Mouse (Mus musculus) naive thymus-derived CD4-positive, alpha-beta T cell, adult 2 months (primary cell): ENCODE data around the gene Olfr1255.

Experiments
- DNase-seq: peaks from one replicate; pipeline ENCODE4 v3.0.0-alpha.2; 2011; ENCODE audit warnings: low read depth

The Olfr1255 gene

GRCm38 (mm10) chr2:89811751-89812150, at the start of gene Olfr1255:
TSS of gene Olfr1255 (plus strand) at chr2:89812051.
- no peak for DNase-seq

DNA sequence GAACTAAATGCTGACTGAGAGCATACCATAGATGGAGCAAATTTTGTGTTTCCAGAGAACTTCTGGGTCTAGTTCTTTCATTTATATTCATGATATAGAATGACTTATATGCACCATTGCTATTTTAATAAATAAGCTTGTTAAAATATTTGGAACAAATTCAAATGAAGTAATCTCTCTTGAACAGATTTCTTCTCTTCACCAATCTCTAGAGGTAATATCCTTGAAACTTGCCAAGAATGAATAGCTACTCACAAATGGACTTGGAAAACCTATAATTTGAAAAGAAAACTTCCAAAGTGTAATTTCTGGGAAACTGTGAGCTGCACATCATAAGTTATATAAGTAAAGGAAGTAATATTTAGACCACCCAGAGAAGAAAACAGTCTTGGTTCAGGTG, 18.3 kb upstream of the Olfr1255 start, which contains the start of gene Olfr1254:
Gene Olfr1254 (minus strand): TSS at position 101 of the 400 bp plus-strand sequence.
- no peak for DNase-seq

- DNase-seq = no peak
Measured at GRCm38 (mm10) chr2:89799583-89799982, 12.3 kb upstream of the Olfr1255 start.

DNA sequence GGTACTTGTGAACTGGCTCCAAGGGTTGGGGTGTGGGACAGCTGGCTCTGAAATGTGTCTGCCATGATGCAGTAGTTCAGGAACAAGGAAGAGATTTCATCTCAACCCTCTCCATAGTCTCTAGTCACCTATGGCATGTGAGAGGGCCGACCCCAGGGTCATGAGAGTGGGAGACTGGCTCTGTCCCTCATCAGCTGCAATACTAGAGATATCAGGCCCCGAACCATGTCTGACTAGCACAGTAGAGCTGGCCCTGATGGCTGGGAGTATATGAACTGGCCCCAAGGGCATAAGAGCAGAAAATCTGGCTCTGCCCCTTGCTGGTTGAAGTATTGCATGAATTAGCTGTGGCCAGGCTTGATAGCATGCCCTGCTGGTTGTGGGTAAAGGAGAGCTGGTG, 1.1 kb upstream of the Olfr1255 start:
- DNase-seq = no peak

GRCm38 (mm10) chr2:89820216-89820615, 8.4 kb downstream of the Olfr1255 start:
- no peak for DNase-seq

DNA sequence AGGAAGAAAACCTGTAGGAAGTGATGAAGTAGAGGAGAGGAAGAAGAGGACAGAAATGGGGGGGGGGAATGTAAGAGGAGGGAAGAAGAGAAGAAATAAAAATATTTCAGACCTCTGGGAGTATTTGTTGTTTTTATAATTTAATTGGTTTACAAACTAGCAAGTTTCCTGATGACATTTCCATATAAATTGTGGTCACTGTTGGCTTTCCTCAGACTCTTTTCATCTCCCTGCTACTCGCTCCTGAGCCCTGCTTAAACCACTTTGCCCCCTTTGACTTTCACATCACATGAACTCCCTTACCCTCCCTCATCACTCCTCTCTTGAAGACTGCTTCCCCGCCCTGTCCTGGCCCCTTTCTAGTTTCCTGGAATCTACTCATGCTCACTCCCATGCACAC, 29.6 kb downstream of the Olfr1255 start, which contains the start of gene Olfr1256:
Gene Olfr1256 (minus strand): TSS at position 101 of the 400 bp plus-strand sequence.
- DNase-seq = no peak

GRCm38 (mm10) chr2:89848105-89848504, 36.3 kb downstream of the Olfr1255 start, which contains the start of gene Olfr48:
TSS of gene Olfr48 (minus strand) at chr2:89848205.
- DNase-seq = no peak

DNA sequence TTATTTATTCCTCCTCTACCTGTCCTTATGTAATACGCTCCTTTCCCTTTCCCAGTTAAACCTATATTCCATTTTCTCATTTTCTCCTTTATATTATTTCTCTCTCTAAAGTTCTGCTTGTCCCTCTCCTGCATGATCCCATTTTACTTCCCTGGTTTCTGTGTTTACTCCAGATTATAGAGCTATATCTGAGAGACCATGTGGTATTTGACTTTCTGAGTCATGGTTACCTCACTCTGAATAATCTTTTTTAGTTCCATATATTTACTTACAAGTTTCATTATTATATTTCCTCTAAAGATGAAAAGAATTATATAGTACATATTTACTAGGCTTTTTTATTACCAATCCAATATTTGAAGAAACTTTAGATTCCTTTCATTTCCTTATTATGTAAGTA, 37.4 kb downstream of the Olfr1255 start:
- no peak for DNase-seq
